Mouse (Mus musculus) ES-Bruce4 (cell line): Measurements from ENCODE around the gene Farsb.

ENCODE experiments used
- CTCF ChIP-seq: IDR thresholded peaks from one replicate; pipeline ENCODE4 v1.8.1; 2011; ENCODE audit warnings: low read depth, low read length
- POLR2A ChIP-seq: IDR thresholded peaks from one replicate; pipeline ENCODE4 v1.8.1; 2011; ENCODE audit warnings: low read length; ENCODE audit not compliant: insufficient read depth

GRCm38 (mm10) chr1:78488427-78488751 is 308 bp downstream of the Farsb start:
- TF ChIP-seq POLR2A = no peak
- no peak for TF ChIP-seq CTCF
